Mouse (Mus musculus) adrenal gland (tissue): ENCODE measurements around the gene Ptcd1.
"Not testable (repeated sequence)": the region's sequence is repeated elsewhere in the genome, so short reads cannot be mapped to it uniquely, and the experiment has no call there.

Source experiments
- intact Hi-C: fragments of 180-260 bp; cut with DNase I; formaldehyde crosslinking; loops from one replicate; pipeline ENCODE4 v1.15.1; 2025
- long read RNA-seq, 2 experiments: library from polyadenylated mRNA; unstranded; transcript quantifications; one replicate each; pipeline ENCODE4 v2.0.0; 2020; ENCODE audit warnings: borderline replicate concordance in 1 of 2; ENCODE audit not compliant: insufficient replicate concordance in 1 of 2

Gene Ptcd1
- long read RNA-seq, experiment 1, transcript Ptcd1-201 (9 exons, 3,087 nt), result major isoform, 14 of 19 reads
- long read RNA-seq, experiment 1, partial matches to known transcripts, result 3 of 19 reads
- long read RNA-seq, experiment 1, other reads (novel, unspliced or antisense), result 2 of 19 reads
- long read RNA-seq, experiment 2, transcript Ptcd1-201 (9 exons, 3,087 nt), result major isoform, 10 of 15 reads
- long read RNA-seq, experiment 2, partial matches to known transcripts, result 2 of 15 reads
- long read RNA-seq, experiment 2, other reads (novel, unspliced or antisense), result 3 of 15 reads

DNA sequence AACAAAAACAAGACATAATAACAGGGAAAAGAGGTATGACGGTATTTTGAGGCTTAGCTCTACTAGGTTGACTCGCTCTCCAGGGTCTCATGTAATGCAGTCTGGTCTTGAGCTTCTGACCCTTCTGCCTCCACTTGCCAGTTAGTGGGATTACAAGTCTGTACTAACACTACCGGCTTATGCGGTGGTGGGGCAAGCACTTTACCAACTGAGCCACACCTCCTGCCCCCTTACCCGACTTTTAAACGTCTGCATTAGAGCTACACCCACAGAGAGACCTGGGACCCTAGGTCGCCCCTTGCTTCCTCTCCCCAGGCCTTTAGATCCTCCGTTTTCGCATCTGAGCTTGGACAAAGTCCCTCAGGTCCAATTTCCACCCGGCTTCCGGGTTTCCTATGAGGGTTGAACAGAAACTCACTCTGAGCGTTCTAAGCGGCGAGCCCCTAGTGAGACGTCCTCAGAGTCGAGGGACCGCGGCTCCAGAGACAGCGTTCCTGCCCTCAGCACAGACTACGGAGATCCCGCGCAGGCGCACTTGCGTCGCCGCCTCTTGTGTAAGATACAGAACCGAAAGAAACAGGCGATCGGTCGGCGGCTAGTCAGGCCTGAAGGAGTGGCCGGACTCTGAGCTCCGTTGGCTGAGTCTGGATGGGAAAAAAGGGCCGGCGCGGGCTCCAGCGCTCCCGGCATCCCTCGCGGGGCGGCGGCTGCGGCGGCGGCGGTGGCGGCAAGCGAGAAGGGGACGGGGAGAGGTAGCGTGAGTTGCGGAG lies at the start of gene Ptcd1, which contains the start of gene Cpsf4:
TSS of gene Ptcd1 (minus strand) at position 573 of the 770 bp plus-strand sequence.
TSS of gene Cpsf4 (plus strand) at position 678 of the 770 bp plus-strand sequence.
- intact Hi-C loops, result no loop called here

DNA sequence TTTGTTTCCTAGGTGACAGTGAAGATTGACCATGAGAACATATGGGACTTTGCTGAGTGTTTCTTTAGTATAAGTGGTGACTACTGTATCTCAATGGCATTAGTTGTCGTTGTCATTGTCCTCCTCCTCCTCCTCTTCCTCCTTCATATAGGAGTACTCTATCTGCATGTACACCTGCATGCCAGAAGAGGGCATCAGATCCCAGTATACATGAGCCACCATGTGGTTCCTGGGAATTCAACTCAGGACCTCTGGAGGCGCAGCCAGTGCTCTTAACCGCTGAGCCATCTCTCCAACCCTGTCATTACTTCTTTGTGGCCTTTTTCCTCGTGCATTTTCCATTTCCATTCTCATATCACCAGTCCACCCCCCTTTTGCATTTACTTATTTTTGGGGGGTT lies 47.8 kb upstream of the Ptcd1 start:
- intact Hi-C loops, result loop anchor here (10.0 kb wide), 1 partner anchor 150 kb away; no protein-coding TSS in a partner anchor

DNA sequence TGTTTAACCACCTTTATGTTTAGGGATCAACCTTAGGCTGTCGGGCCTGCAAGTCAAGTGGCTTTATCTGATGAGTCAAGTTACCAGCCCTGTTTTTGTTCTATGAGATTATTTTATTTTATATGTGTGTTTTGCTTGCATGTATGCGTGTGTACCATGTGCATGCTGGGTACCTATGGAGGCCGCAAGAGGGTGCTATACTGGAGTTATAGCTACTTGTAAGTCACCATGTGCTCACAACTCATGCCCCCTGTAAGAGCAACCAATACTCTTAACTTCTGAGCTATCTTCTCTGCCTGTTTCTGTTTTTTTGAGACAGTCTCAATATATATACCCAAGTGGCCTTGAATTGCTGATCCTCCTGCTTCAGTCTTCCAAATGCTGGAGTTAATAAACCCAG lies 46.6 kb upstream of the Ptcd1 start:
- intact Hi-C loops, result loop anchor here (10.0 kb wide), 1 partner anchor 151 kb away; no protein-coding TSS in a partner anchor

DNA sequence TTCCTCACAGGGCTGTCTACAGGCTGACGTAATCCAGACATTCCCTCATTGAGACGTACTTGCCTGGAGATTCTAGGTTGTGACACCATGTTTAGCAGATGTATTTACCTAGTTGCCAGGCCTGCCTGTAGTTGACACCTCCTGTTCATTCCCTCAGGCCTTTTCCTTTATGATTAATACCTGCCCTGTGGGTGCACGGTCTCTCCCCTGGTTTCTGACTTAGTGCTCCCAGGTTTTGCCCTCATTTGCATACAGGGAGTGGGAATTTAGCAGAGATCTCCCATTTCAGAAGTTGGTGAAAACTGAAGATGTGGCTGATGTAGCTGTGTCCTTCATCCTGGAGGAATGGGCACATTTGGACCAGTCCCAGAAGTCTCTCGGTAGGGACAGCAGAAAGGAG lies 45.3 kb upstream of the Ptcd1 start:
- intact Hi-C loops, result loop anchor here (10.0 kb wide), 1 partner anchor 153 kb away; no protein-coding TSS in a partner anchor

DNA sequence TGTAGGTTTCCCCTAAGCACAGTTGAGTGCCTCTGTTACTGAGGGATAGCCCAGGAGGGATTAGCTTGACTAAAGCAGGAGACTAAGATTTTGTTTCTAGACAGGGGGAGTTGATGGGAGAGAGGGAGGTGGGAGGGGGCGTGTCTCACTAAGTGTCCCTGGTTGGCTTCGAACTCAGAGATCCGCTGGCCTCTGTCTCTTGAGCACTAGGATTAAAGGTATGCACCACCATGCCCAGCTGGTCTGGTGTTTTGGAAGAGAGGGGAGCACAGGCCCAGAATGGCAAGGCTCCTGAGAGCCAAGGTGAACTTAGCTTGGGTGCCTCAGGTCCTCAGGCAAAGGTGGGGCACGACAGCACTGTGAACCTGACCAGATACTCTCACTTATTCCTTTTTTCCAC lies 44.4 kb upstream of the Ptcd1 start:
- intact Hi-C loops, result loop anchor here (10.0 kb wide), 1 partner anchor 153 kb away; no protein-coding TSS in a partner anchor

DNA sequence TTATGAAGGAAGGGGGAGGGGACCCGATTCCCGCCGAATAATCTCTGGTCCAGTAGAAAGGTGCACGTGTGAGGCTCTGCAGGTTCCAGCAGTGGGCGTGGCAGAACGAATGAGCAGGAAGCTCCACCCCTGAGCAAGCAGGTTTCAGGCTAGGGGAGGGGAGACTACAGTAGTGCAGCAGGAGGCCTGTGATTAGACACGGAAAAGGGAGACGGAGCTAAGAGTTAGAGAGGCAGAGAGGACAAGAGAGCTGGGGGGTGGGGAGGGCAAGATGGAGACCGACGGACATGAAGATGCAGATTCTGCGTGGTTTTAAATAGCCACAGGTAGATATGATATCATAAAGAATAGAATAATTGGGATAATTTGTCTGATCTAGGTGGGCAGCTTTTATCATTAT lies 41.5 kb upstream of the Ptcd1 start:
- intact Hi-C loops, result not testable (repeated sequence)

DNA sequence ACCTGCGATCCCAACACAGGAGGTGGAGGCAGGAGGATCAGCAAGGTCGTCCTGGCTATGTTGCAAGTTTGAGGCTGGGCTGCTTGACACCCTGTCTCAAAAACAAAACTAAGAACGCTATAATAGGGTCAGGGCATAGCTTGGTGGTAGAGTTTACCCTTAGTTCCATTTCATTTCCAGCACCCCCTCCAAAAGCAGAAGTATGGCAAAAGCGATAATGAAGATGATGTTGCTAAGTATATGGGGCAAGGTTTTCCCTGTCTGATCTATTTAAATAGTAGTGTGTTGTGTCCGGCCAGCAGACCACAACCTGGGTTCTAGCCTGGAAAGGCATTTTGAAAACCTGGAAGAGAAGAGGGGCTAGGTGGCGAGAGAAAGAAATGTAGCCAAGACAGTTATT lies 41.0 kb upstream of the Ptcd1 start:
- intact Hi-C loops, result no loop called here

DNA sequence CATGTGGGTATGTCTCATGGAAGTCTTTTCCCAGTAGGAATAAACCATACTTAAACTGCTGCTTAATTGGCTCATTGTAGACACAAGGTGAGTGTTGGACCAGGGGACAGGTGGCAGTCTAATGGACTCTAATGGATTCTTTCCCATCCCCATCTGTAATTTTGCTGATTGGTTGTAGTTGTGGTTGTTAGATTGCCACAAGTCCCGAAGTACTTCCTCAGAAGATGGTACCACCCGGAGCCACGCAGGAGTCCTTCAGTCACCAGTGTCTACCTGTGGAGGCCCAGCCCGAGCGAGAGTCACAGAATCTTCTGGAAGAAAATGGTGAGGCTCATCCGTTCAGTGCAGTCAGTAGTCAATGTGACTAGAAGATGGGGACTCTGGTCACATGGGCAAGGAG lies 40.5 kb upstream of the Ptcd1 start:
- intact Hi-C loops, result no loop called here

DNA sequence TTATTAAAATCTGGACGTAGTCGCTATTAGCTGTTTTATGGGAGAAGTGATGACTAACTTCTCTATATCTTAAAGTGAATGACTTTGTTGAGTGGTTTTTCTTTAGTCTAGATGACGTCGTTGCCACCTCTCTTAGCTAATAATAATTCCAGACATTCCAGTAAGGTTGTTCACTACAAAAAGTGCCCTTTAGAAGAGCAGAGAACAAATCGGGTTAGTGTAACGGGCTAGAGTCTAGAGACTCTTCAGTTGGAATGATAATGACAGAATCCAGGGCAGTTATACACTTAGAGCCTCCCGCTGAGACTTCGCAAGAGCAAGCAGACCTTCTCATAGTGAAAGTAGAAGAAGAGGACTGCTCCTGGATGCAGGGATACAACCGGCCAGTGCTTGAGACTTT lies 38.1 kb upstream of the Ptcd1 start:
- intact Hi-C loops, result no loop called here

DNA sequence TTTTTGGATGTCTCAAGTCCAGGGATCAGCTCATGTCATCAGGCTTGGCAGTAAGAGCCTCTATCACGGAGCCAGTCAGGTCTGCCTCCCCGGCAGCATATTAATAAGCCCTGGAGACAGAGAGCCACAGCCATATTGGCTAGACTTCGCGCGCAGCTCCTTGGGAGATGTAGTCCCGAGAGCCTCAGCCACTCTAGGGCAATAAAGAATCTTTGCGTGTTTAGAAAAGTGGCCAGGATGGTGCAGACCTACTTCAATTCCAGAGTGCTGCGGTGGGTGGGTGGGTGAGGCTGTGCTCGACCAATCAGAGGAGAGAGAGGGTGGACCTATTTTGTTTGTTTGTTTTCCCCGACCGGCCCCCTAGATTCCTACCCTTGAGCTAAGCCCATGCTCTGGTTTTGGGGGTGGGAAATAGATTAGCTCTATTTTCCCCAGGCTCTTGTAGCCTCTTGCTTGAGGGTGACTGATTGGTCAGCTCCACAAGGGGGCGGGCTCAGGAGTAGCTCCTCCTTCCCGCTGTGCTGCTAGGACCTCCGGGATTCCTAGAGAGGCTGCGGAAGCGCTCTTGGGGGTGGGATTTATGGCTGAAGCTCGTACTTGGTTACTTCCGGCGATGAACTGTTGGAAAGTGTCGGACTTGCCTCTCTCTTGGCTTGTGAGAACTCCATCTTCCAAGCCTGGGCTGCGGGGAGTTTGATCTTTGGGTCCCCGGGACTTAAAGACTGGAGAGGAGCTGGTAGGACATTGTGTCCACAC lies 37.2 kb upstream of the Ptcd1 start, which contains the start of gene Zkscan5:
TSS of gene Zkscan5 (plus strand) at position 627 of the 756 bp plus-strand sequence.
- intact Hi-C loops, result no loop called here

DNA sequence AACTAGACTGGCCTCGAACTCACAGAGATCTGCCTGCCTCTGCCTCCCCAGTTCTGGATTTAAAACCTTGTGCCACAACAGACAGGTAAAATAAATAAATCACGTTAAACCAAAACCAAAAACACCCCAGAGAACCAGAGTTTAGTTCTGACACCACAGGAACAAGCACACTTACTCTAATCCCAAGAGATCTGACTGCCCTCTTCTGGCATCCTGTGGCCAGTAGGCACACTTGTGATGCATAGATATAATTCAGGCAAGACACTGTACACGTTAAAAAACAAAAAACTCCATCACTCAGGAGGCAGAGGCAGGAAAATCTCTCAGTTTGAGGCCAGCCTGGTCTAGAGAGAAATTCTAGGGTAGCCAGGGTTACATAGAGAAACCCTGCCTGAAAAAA lies 35.5 kb upstream of the Ptcd1 start:
- intact Hi-C loops, result no loop called here

DNA sequence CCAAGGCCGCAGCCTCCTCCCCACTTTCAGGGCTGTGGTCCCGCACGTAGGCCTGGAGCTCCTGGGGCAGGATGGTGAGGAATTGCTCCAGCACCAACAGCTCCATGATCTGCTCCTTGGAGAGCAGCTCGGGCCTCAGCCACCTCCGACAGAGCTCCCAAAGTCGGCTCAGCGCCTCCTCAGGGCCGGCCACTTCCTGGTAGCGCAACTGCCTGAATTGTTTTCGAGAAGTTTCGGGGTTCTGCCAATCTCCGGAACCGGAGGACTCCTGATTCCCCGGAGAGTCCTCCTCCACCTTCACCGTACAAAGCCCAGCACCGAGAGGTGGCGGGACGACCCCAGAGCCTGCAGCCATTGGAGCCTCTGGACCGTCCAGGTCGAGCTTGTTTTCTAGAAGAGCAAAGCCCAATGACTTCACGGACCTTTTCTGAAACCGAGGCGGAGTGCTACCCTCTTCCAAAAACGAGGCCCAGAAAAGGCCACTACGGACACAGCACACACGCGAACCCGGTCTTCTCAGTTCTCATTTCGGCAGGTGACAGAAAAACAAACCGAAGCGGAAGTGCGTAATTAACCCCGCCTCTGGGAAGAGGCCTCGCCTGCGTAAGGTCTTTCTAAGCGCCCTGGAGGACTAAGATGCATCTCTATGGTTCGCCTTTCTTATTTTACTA lies 34.5 kb upstream of the Ptcd1 start, which contains the start of gene Zkscan14:
TSS of gene Zkscan14 (minus strand) at position 548 of the 671 bp plus-strand sequence.
- intact Hi-C loops, result no loop called here

DNA sequence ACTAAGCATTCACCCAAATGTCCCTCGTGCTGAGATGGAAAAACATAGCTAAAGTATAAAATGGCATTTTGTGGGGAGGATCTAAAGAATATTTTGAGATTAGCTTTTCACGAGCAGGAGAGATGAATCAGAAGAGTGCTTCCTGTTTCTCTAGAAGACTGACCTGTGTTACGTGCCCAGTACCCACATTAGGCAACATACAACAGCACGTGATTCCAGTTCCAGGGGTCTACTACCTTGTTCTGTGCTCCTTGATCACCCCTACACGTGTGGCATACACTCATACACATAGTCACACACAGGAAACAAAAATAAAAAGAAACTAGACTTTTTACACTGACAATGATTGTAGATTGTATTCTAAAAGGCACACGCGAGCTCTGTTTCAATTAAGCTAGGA lies 33.5 kb upstream of the Ptcd1 start:
- intact Hi-C loops, result no loop called here

DNA sequence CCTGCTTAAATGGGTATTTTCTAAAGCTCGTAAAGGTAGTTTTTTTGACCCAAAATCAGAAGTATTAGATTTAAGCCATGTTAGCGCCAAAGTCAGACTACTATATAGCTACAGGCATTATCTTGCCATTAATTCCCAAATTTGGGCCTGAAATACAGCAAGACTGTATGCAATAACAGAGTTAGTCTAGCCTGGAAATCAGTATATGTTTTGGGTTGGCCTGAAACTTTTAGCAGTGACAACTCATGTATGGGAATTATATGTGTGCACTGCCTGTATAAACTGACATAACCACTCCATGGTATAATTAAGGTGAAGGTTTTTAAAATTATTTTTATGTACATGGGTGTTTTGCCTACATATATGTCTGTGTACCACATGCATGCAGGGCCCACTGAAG lies 25.1 kb upstream of the Ptcd1 start, which contains the start of gene Atp5j2:
TSS of gene Atp5j2 (minus strand) at position 101 of the 400 bp plus-strand sequence.
- intact Hi-C loops, result no loop called here

DNA sequence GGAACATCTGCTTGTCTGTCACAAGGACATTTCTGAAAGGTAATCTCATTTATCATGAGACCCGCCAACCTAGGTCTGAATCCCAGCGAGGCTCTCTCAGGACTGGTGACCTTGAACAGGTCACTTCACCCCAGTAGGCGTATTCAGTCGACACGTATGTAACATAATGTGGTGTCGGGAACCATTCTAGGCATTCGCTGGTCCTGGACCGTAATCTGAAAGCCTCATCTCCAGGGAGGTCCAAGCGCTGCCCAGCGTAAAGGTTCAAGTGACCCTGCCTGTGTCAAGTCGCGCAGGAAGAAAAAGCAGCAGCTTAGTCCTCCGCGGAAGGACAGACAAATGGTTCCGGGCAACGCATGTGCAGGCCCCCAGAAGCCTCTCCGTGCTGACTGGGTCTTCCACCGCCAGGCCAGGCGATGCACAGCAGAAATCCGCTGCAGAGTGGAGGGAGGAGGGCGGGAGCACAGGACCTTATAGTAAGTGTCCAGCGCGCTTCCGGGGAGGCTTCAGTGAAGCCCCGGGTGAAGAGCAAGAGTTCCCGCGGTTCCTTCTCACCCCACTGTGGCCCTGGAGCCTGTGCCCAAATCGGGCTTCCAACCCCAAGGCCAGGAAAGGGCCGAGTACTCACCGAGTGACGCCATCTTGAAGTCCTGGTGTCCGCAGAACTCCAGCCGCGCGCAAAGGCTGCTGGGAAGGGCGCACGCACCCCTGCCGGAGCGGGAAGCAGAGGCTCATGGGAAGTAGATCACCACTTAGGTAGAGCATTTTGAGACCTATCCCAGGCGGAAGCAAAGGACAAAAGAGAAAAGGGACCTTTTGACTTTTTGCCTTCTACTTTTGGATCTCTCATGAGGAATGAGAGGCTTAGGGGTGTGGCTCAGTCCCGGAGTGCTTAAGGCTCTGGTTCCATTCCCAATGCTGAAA lies 24.2 kb upstream of the Ptcd1 start:
- intact Hi-C loops, result no loop called here

DNA sequence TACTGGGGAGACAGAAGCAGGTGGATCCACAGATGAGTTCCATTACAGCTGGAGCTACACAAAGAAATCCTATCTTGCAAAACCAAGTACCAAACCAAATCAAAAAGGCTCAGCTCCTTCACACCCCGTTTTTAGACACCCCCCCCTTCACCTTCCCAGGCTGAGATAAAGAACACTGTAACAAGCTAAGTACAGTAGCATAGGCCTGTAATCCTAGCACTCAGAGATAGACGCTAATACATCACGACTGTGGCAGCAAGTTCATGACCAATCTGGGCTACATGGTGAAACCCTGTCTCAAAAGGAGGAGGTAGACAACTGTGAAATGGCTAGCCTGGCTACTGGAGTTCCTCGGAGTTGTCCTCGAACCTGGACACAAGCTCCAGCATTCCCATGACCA lies 23.5 kb upstream of the Ptcd1 start:
- intact Hi-C loops, result no loop called here

DNA sequence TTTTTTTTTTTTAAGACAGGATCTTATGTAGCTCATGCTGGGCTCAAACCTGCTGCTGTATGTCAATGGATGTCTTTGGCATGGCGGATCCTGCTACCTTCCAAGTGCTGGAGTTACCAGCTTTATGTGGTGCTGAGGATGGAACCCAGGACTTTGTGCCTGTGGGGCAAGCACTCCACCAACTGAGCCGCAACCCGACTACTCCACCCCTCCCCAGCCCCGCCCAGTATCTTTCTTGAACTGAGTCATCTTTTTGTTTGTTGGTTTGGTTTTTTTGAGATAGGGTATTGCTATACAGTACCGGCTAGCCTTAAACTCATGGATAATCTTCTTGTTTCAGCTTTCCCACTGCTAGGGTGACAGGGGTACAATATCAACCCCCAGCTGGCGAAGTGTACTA lies 22.5 kb upstream of the Ptcd1 start:
- intact Hi-C loops, result no loop called here

DNA sequence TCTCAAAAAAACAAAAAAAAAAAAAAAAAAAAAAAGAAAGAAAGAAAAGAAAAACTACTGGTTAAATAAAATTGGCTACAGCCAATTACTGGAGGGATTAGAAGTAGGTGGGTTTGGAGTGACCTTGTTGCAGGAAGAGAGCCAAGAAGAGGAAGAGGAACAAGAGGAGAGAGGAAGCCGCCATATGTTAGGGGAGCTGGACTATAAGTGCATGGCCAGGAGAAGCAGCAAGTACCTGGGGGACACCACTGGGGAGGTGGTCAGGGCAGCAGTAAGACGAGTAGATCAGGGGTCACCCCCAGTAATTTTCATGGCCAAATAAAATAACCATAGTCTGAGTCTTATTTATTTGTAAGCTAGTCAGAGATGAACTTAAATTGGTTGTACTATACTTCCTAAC lies 18.3 kb upstream of the Ptcd1 start:
- intact Hi-C loops, result no loop called here

DNA sequence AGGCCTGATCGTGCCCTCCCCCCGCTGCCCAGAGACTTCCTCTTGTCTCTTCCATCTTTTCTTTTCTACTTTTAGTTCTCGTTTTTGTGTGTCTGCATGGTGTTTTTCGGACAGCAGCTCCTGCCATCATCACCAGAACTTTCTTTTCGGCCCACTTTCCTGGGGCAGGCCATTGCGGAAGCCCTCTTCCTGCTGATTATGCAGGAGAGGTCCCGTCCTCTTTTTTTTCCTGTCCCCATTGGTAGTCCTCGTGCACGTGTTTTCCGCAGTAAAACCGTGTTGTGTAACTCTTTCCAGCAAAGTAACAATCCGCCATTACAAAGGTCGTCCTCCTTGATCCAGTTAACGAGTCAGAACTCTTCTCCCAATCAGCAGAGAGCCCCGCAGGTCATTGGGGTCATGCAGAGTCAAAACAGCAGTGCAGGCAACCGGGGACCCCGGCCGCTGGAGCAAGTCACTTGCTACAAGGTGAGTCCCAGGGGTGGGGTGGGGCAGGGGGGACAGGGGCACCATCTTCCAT lies 11.6 kb upstream of the Ptcd1 start:
- intact Hi-C loops, result no loop called here

DNA sequence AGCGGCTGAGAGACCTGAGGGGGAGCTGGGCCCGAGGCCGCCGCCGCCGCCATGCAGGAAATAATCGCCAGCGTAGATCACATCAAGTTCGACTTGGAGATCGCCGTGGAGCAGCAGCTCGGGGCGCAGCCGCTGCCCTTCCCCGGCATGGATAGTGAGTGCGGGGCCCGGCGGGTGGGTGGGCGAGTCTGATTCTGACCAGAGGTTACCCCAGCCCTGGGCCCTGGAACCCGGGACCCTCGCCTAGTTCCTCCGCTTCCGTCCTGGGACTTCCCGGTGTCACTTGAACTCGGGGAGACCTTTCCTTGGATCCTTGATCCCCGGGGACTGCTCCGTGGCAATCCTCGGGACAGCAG lies 376 bp upstream of the Ptcd1 start:
- intact Hi-C loops, result no loop called here
